Mouse (Mus musculus): ENCODE measurements around the gene Ly6g5b. TPM values are rescaled to one million over a fixed set of nuclear protein-coding genes. Genes with fewer than 3 reads are reported as not detected.

Gene Ly6g5b
- total RNA-seq (2021): under 1 TPM; 0.28 to 0.72 TPM
- long read RNA-seq, experiment 1: 0 reads
- long read RNA-seq, experiment 2: 0 reads

- DNase-seq (ENCODE audit: low spot score in 2 of 2): no peak
Observed at GRCm38 (mm10) chr17:35115046-35116019, at the start of gene Ly6g5b. Gene Ly6g5b, minus strand, starts transcription at chr17:35115428.

- no peak for DNase-seq (ENCODE audit: low spot score in 2 of 2)
Observed at GRCm38 (mm10) chr17:35164218-35164567, 49.0 kb upstream of the Ly6g5b start.

- DNase-seq (ENCODE audit: low spot score in 2 of 2): peak in 1 of 2 experiments; percentile 42
Observed at GRCm38 (mm10) chr17:35163326-35164081, 48.3 kb upstream of the Ly6g5b start.

GRCm38 (mm10) chr17:35162730-35163129 is 47.5 kb upstream of the Ly6g5b start:
- DNase-seq (ENCODE audit: low spot score in 2 of 2): no peak

- no peak for DNase-seq (ENCODE audit: low spot score in 2 of 2)
Observed at GRCm38 (mm10) chr17:35162121-35162520, 46.9 kb upstream of the Ly6g5b start.

- no peak for DNase-seq (ENCODE audit: low spot score in 2 of 2)
Observed at GRCm38 (mm10) chr17:35161421-35161820, 46.2 kb upstream of the Ly6g5b start.

- no peak for DNase-seq (ENCODE audit: low spot score in 2 of 2)
Observed at GRCm38 (mm10) chr17:35159638-35160037, 44.4 kb upstream of the Ly6g5b start.

- DNase-seq (ENCODE audit: low spot score in 2 of 2): no peak
Observed at GRCm38 (mm10) chr17:35158850-35159593, 43.8 kb upstream of the Ly6g5b start.

GRCm38 (mm10) chr17:35157661-35158175 is 42.5 kb upstream of the Ly6g5b start:
- DNase-seq (ENCODE audit: low spot score in 2 of 2): no peak

- no peak for DNase-seq (ENCODE audit: low spot score in 2 of 2)
Observed at GRCm38 (mm10) chr17:35157254-35157653, 42.0 kb upstream of the Ly6g5b start.

- DNase-seq (ENCODE audit: low spot score in 2 of 2): no peak
Observed at GRCm38 (mm10) chr17:35156461-35157200, 41.4 kb upstream of the Ly6g5b start.

GRCm38 (mm10) chr17:35155451-35155850 is 40.2 kb upstream of the Ly6g5b start:
- DNase-seq (ENCODE audit: low spot score in 2 of 2): no peak

- no peak for DNase-seq (ENCODE audit: low spot score in 2 of 2)
Observed at GRCm38 (mm10) chr17:35154616-35155015, 39.4 kb upstream of the Ly6g5b start.

- DNase-seq (ENCODE audit: low spot score in 2 of 2): no peak
Observed at GRCm38 (mm10) chr17:35153931-35154330, 38.7 kb upstream of the Ly6g5b start.

- no peak for DNase-seq (ENCODE audit: low spot score in 2 of 2)
Observed at GRCm38 (mm10) chr17:35153077-35153476, 37.8 kb upstream of the Ly6g5b start.

GRCm38 (mm10) chr17:35152121-35152520 is 36.9 kb upstream of the Ly6g5b start:
- no peak for DNase-seq (ENCODE audit: low spot score in 2 of 2)

- no peak for DNase-seq (ENCODE audit: low spot score in 2 of 2)
Observed at GRCm38 (mm10) chr17:35147922-35148639, 32.9 kb upstream of the Ly6g5b start.

GRCm38 (mm10) chr17:35147348-35147747 is 32.1 kb upstream of the Ly6g5b start:
- DNase-seq (ENCODE audit: low spot score in 2 of 2): no peak

GRCm38 (mm10) chr17:35146139-35146538 is 30.9 kb upstream of the Ly6g5b start:
- DNase-seq (ENCODE audit: low spot score in 2 of 2): no peak

- no peak for DNase-seq (ENCODE audit: low spot score in 2 of 2)
Observed at GRCm38 (mm10) chr17:35141971-35142370, 26.7 kb upstream of the Ly6g5b start.

Measured in left cerebral cortex, adult 18-20 months (tissue).